Mouse (Mus musculus) limb, embryonic 12.5 days (tissue): Measurements from ENCODE around the gene Pnkd. TPM values are rescaled to one million over a fixed set of nuclear protein-coding genes. Genes with fewer than 3 reads are reported as not detected.
A peak's percentile ranks its signal among the peaks of the same experiment; 100 is the strongest.

Experiments
- ATAC-seq: fragments of 200-750 bp; cut with Nextera tagmentation; 2 replicates; pipeline ENCODE4 v1.8.0; 2017; ENCODE audit warnings: low read depth, moderate TSS enrichment; ENCODE audit not compliant: insufficient number of reproducible peaks, insufficient read depth, low FRiP score, low TSS enrichment
- H3K27ac ChIP-seq: fragments of 300-500 bp; sonication (generic); 2 replicates; pipeline ENCODE4 v1.5.1; 2016; ENCODE audit warnings: mild to moderate bottlenecking, moderate library complexity
- H3K27me3 ChIP-seq: fragments of 300-500 bp; sonication (generic); 2 replicates; pipeline ENCODE4 v1.6.1; 2016; ENCODE audit warnings: mild to moderate bottlenecking, moderate library complexity
- H3K36me3 ChIP-seq: fragments of 300-500 bp; sonication (generic); 2 replicates; pipeline ENCODE4 v1.6.1; 2016; ENCODE audit warnings: mild to moderate bottlenecking, moderate library complexity
- H3K4me1 ChIP-seq: fragments of 300-500 bp; sonication (generic); replicated peaks from 2 replicates; pipeline ENCODE4 v1.6.1; 2016
- H3K4me2 ChIP-seq: fragments of 300-500 bp; sonication (generic); 2 replicates; pipeline ENCODE4 v1.6.1; 2016; ENCODE audit warnings: mild to moderate bottlenecking, moderate library complexity
- H3K4me3 ChIP-seq: fragments of 300-500 bp; sonication (generic); replicated peaks from 2 replicates; pipeline ENCODE4 v1.5.1; 2016; ENCODE audit warnings: mild to moderate bottlenecking
- H3K9ac ChIP-seq: fragments of 300-500 bp; sonication (generic); replicated peaks from 2 replicates; pipeline ENCODE4 v1.6.1; 2016; ENCODE audit warnings: mild to moderate bottlenecking, moderate library complexity
- H3K9me3 ChIP-seq: fragments of 300-500 bp; sonication (generic); 2 replicates; pipeline ENCODE4 v1.6.1; 2016; ENCODE audit warnings: mild to moderate bottlenecking, moderate library complexity
- WGBS: fragments of 180-500 bp; shearing (Covaris S2); methylation state at CpG from one replicate; pipeline ENCODE4 v1.1.7; 2016; 5-methylcytosine and 5-hydroxymethylcytosine counted together
- polyA plus RNA-seq: library from polyadenylated mRNA; unstranded; fragments of >200 nt; fragmentation: Nextera tagmentation; extraction: Ambion mirVana; gene quantifications from 2 replicates; pipeline ENCODE4 v1.2.1, GENCODE M21; 2016

Pnkd gene
- polyA plus RNA-seq, 1 experiment from 2014 or later = 106 TPM

DNA sequence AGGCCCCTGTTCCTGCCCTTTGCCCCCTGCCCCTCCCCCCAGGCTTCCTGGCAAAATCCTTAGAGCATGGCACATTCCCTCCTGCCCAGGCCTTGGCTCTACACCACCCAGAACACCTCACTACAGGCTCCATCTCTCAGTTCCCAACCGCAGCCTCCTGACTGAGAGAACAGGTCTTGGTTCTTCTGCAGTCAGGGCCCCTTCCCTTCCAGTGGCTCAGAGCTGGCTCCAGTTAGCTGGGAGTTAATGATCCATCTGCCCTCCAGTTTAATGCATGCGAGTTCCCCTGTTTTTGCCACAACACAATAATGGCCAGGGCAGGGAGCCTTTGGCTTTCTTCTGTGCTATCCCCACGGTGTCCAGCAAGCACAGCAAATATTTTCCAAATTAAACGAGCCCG is 58.4 kb downstream of the Pnkd start:
- Histone ChIP-seq H3K4me1 (peaks cover 9% of the 10 kb centered on the region), H3K4me3 (no peak overlapping the region), H3K27me3 (no peaks in the 10 kb centered on the region), H3K4me2 (no peak overlapping the region), H3K36me3 (peaks cover 8% of the 10 kb centered on the region; the same call in 1 of the 2 replicates), H3K27ac (peak overlapping the region; percentile 50; the same call in 1 of the 2 replicates), H3K9ac (no peak overlapping the region), H3K9me3 (no peaks in the 10 kb centered on the region)
- ATAC-seq = no peak
- WGBS = 69% methylated on average over 5 of the region's 5 CpGs

DNA sequence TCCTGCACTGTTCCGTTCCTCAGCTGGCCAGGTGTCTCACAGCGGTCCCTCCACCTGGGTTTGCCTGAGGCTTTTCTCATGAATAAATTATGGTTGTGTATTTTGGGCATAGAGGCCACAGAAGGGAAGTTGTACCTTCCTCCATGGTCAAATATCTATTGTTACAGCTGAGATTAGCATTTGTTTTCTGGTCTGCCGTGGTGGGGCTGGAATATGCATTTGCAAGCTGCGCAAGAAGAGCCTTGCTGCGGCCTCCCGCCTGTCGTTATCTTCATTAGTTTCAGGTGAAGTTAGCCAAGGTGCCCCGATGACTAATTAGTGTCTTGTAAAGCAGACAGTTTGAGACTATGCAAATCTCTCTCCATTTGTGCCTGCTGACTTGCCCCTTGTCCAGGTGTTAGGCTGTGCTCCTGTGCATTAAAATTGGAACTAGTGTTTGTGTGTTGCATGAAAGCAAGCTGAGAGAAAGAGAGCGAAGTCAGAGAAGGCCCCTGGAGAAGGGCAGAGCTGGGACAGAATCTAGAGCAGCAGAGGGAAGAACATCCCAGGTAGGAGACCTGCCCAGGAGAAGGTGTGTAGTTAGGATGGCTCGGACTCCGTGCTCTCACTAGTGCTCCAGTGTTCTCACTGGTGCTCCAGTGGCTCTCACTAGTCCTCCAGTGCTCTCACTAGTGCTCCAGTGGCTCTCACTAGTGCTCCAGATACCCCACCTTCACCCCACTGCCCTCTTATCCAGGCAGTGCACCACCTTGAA is 59.6 kb downstream of the Pnkd start:
- H3K4me3 ChIP-seq = no peak overlapping the region
- WGBS = 78% methylated on average over 11 of the region's 11 CpGs
- no peaks in the 10 kb centered on the region for H3K9me3 ChIP-seq
- H3K27ac ChIP-seq = no peak overlapping the region
- no peak overlapping the region for H3K4me2 ChIP-seq
- peaks cover 17% of the 10 kb centered on the region for H3K36me3 ChIP-seq
- no peak for ATAC-seq
- H3K4me1 ChIP-seq = peaks cover 4% of the 10 kb centered on the region
- no peak overlapping the region for H3K9ac ChIP-seq
- H3K27me3 ChIP-seq = no peaks in the 10 kb centered on the region

DNA sequence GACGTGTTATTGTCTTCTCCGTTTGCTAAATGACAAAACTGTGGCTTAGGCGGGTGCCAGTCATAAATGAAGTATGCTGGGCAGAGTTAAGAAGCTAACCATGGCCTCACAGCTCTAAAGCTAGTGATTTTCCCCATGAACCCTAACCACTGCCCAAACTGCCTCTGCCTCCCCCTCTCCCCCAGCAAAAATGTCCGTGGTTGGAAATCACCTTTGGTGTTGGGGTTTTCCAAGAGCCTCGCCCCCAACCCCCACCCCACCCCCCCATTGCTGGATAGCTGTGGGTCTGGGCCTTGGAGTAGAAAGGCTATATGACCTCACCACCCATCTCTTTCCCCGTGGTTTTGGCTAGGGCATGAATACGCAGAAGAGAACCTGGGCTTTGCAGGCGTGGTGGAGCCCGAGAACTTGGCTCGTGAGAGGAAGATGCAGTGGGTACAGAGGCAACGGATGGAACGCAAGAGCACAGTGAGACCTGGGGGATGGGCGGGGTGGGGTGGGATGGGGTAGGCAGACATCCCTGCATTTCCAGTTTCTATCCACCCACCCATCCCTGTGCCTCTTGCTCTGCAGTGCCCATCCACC is 66.5 kb downstream of the Pnkd start:
- Histone ChIP-seq H3K4me1 (no peaks in the 10 kb centered on the region), H3K4me2 (no peak overlapping the region), H3K9ac (no peak overlapping the region), H3K27me3 (no peaks in the 10 kb centered on the region), H3K4me3 (no peak overlapping the region), H3K9me3 (no peaks in the 10 kb centered on the region), H3K36me3 (peaks cover 61% of the 10 kb centered on the region), H3K27ac (no peak overlapping the region)
- WGBS = 90% methylated on average over 13 of the region's 13 CpGs
- ATAC-seq = no peak

GRCm38 (mm10) chr1:74352532-74353096 is 67.9 kb downstream of the Pnkd start:
- no peak overlapping the region for H3K27ac ChIP-seq
- H3K4me1 ChIP-seq = no peaks in the 10 kb centered on the region
- no peak overlapping the region for H3K4me2 ChIP-seq
- no peak overlapping the region for H3K4me3 ChIP-seq
- WGBS = 76% methylated on average over 5 of the region's 5 CpGs
- H3K36me3 ChIP-seq = peaks cover 54% of the 10 kb centered on the region
- no peaks in the 10 kb centered on the region for H3K27me3 ChIP-seq
- ATAC-seq = no peak
- no peaks in the 10 kb centered on the region for H3K9me3 ChIP-seq
- H3K9ac ChIP-seq = no peak overlapping the region

DNA sequence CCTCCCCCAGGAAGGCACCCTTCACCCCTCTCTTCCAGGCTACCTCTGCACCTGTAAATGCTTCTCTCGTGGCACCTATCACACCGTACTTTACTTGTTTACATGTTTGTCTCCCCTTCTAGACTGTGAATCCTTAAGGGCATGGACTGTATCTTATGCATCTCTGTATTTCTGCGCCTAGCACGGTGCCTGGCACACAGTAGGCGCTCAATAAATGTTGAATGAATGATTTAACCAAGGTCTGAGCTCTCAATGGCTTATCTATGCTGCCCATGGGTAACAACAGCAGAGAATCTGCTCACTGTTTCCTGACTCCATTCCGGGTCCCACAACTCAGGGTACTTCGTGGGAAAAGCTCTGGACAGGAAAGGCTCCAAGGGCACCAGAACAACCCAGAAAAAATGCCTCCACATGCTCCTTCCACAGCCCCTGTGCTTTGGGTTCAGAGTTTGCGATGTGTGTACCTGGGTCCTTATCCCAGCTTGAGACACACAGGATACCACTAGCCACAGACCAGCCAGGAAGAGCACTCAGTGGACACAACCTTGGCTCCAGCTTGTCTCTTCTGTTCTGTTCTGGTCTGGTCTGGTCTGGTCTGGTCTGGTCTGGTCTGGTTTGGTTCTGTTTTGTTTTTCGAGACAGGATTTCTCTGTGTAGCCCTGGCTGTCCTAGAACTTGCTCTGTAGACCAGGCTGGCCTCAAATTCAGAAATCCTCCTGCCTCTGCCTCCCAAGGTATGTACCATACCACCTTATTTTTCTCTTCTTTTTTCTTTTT is 68.9 kb downstream of the Pnkd start:
- no peaks in the 10 kb centered on the region for H3K27me3 ChIP-seq
- no peak overlapping the region for H3K27ac ChIP-seq
- H3K36me3 ChIP-seq = peaks cover 50% of the 10 kb centered on the region
- H3K4me3 ChIP-seq = no peak overlapping the region
- H3K4me1 ChIP-seq = no peaks in the 10 kb centered on the region
- H3K4me2 ChIP-seq = no peak overlapping the region
- no peaks in the 10 kb centered on the region for H3K9me3 ChIP-seq
- WGBS = 94% methylated on average over 9 of the region's 9 CpGs
- no peak for ATAC-seq
- no peak overlapping the region for H3K9ac ChIP-seq

GRCm38 (mm10) chr1:74357531-74357930 is 72.8 kb downstream of the Pnkd start:
- ATAC-seq = no peak
- no peak overlapping the region for H3K4me3 ChIP-seq
- peaks cover 9% of the 10 kb centered on the region for H3K4me1 ChIP-seq
- H3K36me3 ChIP-seq = peaks cover 14% of the 10 kb centered on the region
- no peaks in the 10 kb centered on the region for H3K9me3 ChIP-seq
- no peaks in the 10 kb centered on the region for H3K27me3 ChIP-seq
- no peak overlapping the region for H3K27ac ChIP-seq
- no peak overlapping the region for H3K4me2 ChIP-seq
- no peak overlapping the region for H3K9ac ChIP-seq

- WGBS = 75% methylated on average over 5 of the region's 5 CpGs
These were observed 75.3 kb downstream of the Pnkd start for GRCm38 (mm10) chr1:74359952-74360517.

GRCm38 (mm10) chr1:74361812-74362211 is 77.1 kb downstream of the Pnkd start, which contains the start of gene Catip:
Catip (plus strand) TSS chr1:74362108.
- Histone ChIP-seq H3K36me3 (no peaks in the 10 kb centered on the region), H3K4me1 (peaks cover 16% of the 10 kb centered on the region), H3K9me3 (no peaks in the 10 kb centered on the region), H3K27me3 (no peaks in the 10 kb centered on the region), H3K9ac (peak within 1 kb of the TSS; percentile 23; the same call in 1 of the 2 replicates), H3K4me3 (peak within 1 kb of the TSS; percentile 7; the same call in 1 of the 2 replicates), H3K27ac (peak within 1 kb of the TSS; percentile 77), H3K4me2 (peak within 1 kb of the TSS; percentile 38)
- WGBS = 0% methylated on average over 2 of the region's 2 CpGs
- peak; percentile 85 for ATAC-seq

More at GRCm38 (mm10) chr1:74359952-74360517, 75.3 kb downstream of the Pnkd start:
- Histone ChIP-seq H3K36me3 (no peaks in the 10 kb centered on the region), H3K4me2 (no peak overlapping the region), H3K27me3 (no peaks in the 10 kb centered on the region), H3K4me1 (peaks cover 16% of the 10 kb centered on the region), H3K9me3 (no peaks in the 10 kb centered on the region), H3K9ac (no peak overlapping the region), H3K27ac (peak overlapping the region; percentile 50; the same call in 1 of the 2 replicates), H3K4me3 (no peak overlapping the region)
- no peak for ATAC-seq

- WGBS = 59% methylated on average over 17 of the region's 17 CpGs
- Histone ChIP-seq H3K9me3 (no peaks in the 10 kb centered on the region), H3K4me2 (peak overlapping the region; percentile 38), H3K36me3 (no peaks in the 10 kb centered on the region), H3K9ac (peak overlapping the region; percentile 23; the same call in 1 of the 2 replicates), H3K4me3 (peak overlapping the region; percentile 7; the same call in 1 of the 2 replicates), H3K27me3 (0 out of 2 replicates have a peak, but pooled peaks cover under 1% of the 10 kb centered on the region), H3K4me1 (peaks cover 16% of the 10 kb centered on the region), H3K27ac (peak overlapping the region; percentile 77)
- peak; percentile 18; the same call in 1 of the 2 replicates for ATAC-seq
These were observed 77.8 kb downstream of the Pnkd start for GRCm38 (mm10) chr1:74362325-74363229.

- Histone ChIP-seq H3K9me3 (no peaks in the 10 kb centered on the region), H3K36me3 (no peaks in the 10 kb centered on the region), H3K27me3 (peaks cover 5% of the 10 kb centered on the region; the same call in 1 of the 2 replicates), H3K9ac (no peak overlapping the region), H3K4me3 (no peak overlapping the region), H3K4me2 (no peak overlapping the region), H3K27ac (0 out of 2 replicates have a peak overlapping the region, but pooled peaks have one; percentile 35), H3K4me1 (peaks cover 24% of the 10 kb centered on the region)
- 60% methylated on average over 5 of the region's 5 CpGs for WGBS
- ATAC-seq = no peak
These were observed 78.7 kb downstream of the Pnkd start for GRCm38 (mm10) chr1:74363437-74363836.
